Mouse (Mus musculus) spleen, adult 2 months (tissue): ENCODE measurements at regions not wholly inside any gene's neighbourhood (a gene's known extent, or its start where the extent isn't known, plus 50 kb on each side); places are given as distances from the start of the nearest gene placed in this dataset.

Experiments used
- CTCF ChIP-seq: fragments of 200-500 bp; IDR thresholded peaks from 2 replicates; pipeline ENCODE4 v1.5.1; 2011; ENCODE audit warnings: mild to moderate bottlenecking, inconsistent platforms; ENCODE audit not compliant: insufficient read depth, insufficient read length, insufficient replicate concordance; ENCODE audit errors: extremely low read depth
- POLR2A ChIP-seq: fragments of 200-500 bp; IDR thresholded peaks from 2 replicates; pipeline ENCODE4 v1.6.1; 2011; ENCODE audit warnings: low read depth, low read length, inconsistent platforms

GRCm38 (mm10) chr7:35991141-35991540, 188.3 kb upstream of the Zfp507 start:
- TF ChIP-seq CTCF (no peak), POLR2A (no peak)
